Mouse (Mus musculus): ENCODE measurements around the gene Myom3. TPM values are rescaled to one million over a fixed set of nuclear protein-coding genes. Genes with fewer than 3 reads are reported as not detected.
A peak's percentile ranks its signal among the peaks of the same experiment; 100 is the strongest.
"Not testable (repeated sequence)": the region's sequence is repeated elsewhere in the genome, so short reads cannot be mapped to it uniquely, and the experiment has no call there.

Myom3 gene
- polyA plus RNA-seq (2012; fragmentation: generic; extraction: Trizol): 0.40 TPM
- long read RNA-seq, experiment 1, partial matches to known transcripts: 0 of 1 reads
- long read RNA-seq, experiment 1, other reads (novel, unspliced or antisense): 1 of 1 reads
- long read RNA-seq, experiment 2: 0 reads

DNA sequence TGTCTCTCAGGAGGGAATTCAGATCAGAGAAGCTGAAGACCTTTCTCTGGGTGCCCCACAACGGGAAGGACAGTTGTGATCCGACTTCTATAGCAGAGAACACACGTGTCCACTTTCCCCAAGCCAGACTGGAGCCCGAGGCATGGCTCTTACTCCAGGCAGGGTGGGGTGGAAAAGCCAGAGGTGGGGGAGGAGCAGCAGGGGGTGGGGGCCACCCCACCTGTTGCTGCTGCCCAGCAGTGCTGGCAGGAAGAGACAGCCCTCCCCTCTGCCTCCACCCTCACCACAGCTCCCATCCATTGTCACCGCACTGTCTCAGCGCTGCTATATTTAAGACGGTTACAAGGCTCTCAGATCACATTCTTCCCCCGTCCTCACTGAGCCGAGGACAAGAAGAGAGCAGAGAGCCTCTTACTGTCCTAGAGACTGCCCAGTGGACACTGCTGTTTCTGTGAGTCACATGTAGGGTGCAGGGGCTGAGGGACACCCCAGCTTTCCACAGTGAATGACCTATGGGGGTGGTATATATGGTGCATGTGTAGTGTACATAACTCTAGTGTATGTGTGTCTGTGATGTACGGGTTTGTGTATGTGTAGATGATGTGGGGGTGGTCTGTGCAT is at the start of gene Myom3:
Myom3 (plus strand) TSS at position 360 of the 621 bp plus-strand sequence.
- Histone ChIP-seq H3K36me3 (ENCODE audit: control insufficient read depth, insufficient read depth) (no peaks in the 10 kb centered on the region), H3K4me3 (ENCODE audit: insufficient read depth, poor library complexity, severe bottlenecking) (no peak within 1 kb of the TSS), H3K79me2 (ENCODE audit: control insufficient read depth, insufficient read depth) (no peaks in the 10 kb centered on the region), H3K79me3 (ENCODE audit: low read depth) (no peaks in the 10 kb centered on the region), H3K27me3 (ENCODE audit: control insufficient read depth, insufficient read depth, insufficient read length) (no peaks in the 10 kb centered on the region), H3ac (ENCODE audit: control insufficient read depth, insufficient read length, low read depth) (no peak within 1 kb of the TSS)
- TF ChIP-seq FOSL1 (IDR thresholded peaks at IDR 0.05; ENCODE audit: insufficient read depth, low read length, poor library complexity, severe bottlenecking): no peak
- no peak for TF ChIP-seq MAX (IDR thresholded peaks at IDR 0.05)
- no peak for TF ChIP-seq MYOD1 (IDR thresholded peaks at IDR 0.05; ENCODE audit: control insufficient read depth, insufficient read length, low read depth)
- TF ChIP-seq MYOG (IDR thresholded peaks at IDR 0.05; ENCODE audit: control insufficient read depth, extremely low read depth, insufficient read length): no peak
- no peak for TF ChIP-seq CEBPB (IDR thresholded peaks at IDR 0.05; ENCODE audit: low read depth)
- no peak for TF ChIP-seq USF1 (IDR thresholded peaks at IDR 0.05; ENCODE audit: low read depth)
- TF ChIP-seq CTCF (IDR thresholded peaks at IDR 0.05; ENCODE audit: control insufficient read depth, insufficient read depth, insufficient read length): no peak

GRCm38 (mm10) chr4:135710392-135710791 is 49.1 kb upstream of the Myom3 start:
- TF ChIP-seq MYOD1 (IDR thresholded peaks at IDR 0.05; ENCODE audit: control insufficient read depth, insufficient read length, low read depth) (no peak), FOSL1 (IDR thresholded peaks at IDR 0.05; ENCODE audit: insufficient read depth, low read length, poor library complexity, severe bottlenecking) (no peak), CTCF (IDR thresholded peaks at IDR 0.05; ENCODE audit: control insufficient read depth, insufficient read depth, insufficient read length) (no peak), USF1 (IDR thresholded peaks at IDR 0.05; ENCODE audit: low read depth) (no peak), CEBPB (IDR thresholded peaks at IDR 0.05; ENCODE audit: low read depth) (no peak)
- no peaks in the 10 kb centered on the region for H3K79me3 ChIP-seq (ENCODE audit: low read depth)

GRCm38 (mm10) chr4:135714776-135715175 is 44.7 kb upstream of the Myom3 start:
- TF ChIP-seq USF1 (IDR thresholded peaks at IDR 0.05; ENCODE audit: low read depth): no peak
- TF ChIP-seq MYOG (IDR thresholded peaks at IDR 0.05; ENCODE audit: control insufficient read depth, extremely low read depth, insufficient read length): no peak
- TF ChIP-seq FOSL1 (IDR thresholded peaks at IDR 0.05; ENCODE audit: insufficient read depth, low read length, poor library complexity, severe bottlenecking): peak; percentile 38
- no peaks in the 10 kb centered on the region for H3K79me3 ChIP-seq (ENCODE audit: low read depth)

More at GRCm38 (mm10) chr4:135710392-135710791, 49.1 kb upstream of the Myom3 start:
- Histone ChIP-seq H3K27me3 (ENCODE audit: control insufficient read depth, insufficient read depth, insufficient read length) (peaks cover 8% of the 10 kb centered on the region), H3K79me2 (ENCODE audit: control insufficient read depth, insufficient read depth) (no peaks in the 10 kb centered on the region), H3ac (ENCODE audit: control insufficient read depth, insufficient read length, low read depth) (no peak overlapping the region), H3K4me3 (ENCODE audit: insufficient read depth, poor library complexity, severe bottlenecking) (no peak overlapping the region), H3K36me3 (ENCODE audit: control insufficient read depth, insufficient read depth) (no peaks in the 10 kb centered on the region)

DNA sequence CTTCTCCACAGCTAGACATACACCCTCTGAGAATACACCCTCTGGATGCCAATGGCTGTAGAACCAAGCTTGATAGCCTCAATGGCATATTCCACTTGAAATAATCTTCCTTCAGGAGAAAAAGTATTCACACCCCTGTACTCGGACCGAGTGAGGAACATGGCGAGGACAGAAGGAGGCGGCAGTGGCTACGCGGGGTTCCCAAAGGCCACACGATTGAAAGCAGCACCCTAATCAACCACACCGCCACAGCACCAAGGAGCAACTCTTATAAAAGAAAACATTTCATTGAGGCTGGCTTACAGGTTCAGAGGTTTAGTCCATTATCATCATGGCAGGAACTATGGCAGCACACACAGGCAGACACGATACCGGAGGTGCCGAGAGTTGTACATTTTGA is 43.1 kb upstream of the Myom3 start:
- not testable (repeated sequence) for H3K79me2 ChIP-seq (ENCODE audit: control insufficient read depth, insufficient read depth); H3K79me3 ChIP-seq (ENCODE audit: low read depth); H3K36me3 ChIP-seq (ENCODE audit: control insufficient read depth, insufficient read depth); H3K4me3 ChIP-seq (ENCODE audit: insufficient read depth, poor library complexity, severe bottlenecking); H3K27me3 ChIP-seq (ENCODE audit: control insufficient read depth, insufficient read depth, insufficient read length); H3ac ChIP-seq (ENCODE audit: control insufficient read depth, insufficient read length, low read depth)

More at GRCm38 (mm10) chr4:135714776-135715175, 44.7 kb upstream of the Myom3 start:
- Histone ChIP-seq H3K36me3 (ENCODE audit: control insufficient read depth, insufficient read depth) (no peaks in the 10 kb centered on the region), H3K79me2 (ENCODE audit: control insufficient read depth, insufficient read depth) (no peaks in the 10 kb centered on the region), H3K27me3 (ENCODE audit: control insufficient read depth, insufficient read depth, insufficient read length) (no peaks in the 10 kb centered on the region), H3ac (ENCODE audit: control insufficient read depth, insufficient read length, low read depth) (no peak overlapping the region), H3K4me3 (ENCODE audit: insufficient read depth, poor library complexity, severe bottlenecking) (no peak overlapping the region)

DNA sequence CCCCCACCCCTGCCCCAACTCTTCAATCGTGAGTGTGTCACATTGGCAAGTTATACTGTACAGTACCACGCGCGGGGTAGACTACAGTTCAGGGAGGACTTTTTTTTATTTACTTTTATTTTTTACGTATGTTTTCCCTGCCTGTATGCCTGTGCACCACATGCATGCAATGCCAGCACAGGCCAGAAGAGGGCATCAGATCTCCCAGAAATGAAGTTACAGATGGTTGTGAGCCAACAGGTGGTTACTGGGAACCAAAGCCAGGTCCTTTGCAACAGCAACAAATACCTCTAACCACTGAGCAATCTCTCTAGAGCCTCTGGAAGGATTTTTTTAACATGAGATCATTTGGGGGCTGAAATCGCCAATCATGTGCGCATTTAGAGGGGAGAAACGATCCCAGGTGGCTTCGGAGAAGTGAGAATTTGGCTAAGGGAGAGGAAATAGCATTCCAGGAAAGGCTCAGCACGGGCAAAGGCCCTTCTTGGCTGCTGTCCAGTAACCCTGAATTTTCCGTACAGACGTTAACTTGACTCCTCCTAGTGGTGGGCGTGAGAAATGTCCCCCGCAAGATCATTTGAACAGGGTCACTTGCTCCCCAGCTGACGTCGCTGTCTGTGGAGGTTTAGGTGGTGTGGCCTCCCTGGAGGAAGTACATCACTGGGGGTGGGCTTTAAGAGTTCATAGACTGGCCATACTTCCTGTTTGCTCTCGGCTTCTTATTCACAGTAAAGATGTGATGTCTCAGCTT is 36.8 kb upstream of the Myom3 start:
- Histone ChIP-seq H3K79me3 (ENCODE audit: low read depth) (no peaks in the 10 kb centered on the region), H3K79me2 (ENCODE audit: control insufficient read depth, insufficient read depth) (no peaks in the 10 kb centered on the region), H3K4me3 (ENCODE audit: insufficient read depth, poor library complexity, severe bottlenecking) (no peak overlapping the region), H3ac (ENCODE audit: control insufficient read depth, insufficient read length, low read depth) (no peak overlapping the region), H3K27me3 (ENCODE audit: control insufficient read depth, insufficient read depth, insufficient read length) (peaks cover 3% of the 10 kb centered on the region), H3K36me3 (ENCODE audit: control insufficient read depth, insufficient read depth) (no peaks in the 10 kb centered on the region)
- TF ChIP-seq MYOG (IDR thresholded peaks at IDR 0.05; ENCODE audit: control insufficient read depth, extremely low read depth, insufficient read length): no peak
- no peak for TF ChIP-seq USF1 (IDR thresholded peaks at IDR 0.05; ENCODE audit: low read depth)
- TF ChIP-seq MYOD1 (IDR thresholded peaks at IDR 0.05; ENCODE audit: control insufficient read depth, insufficient read length, low read depth): no peak
- TF ChIP-seq MAX (IDR thresholded peaks at IDR 0.05): no peak
- TF ChIP-seq CEBPB (IDR thresholded peaks at IDR 0.05; ENCODE audit: low read depth): no peak
- no peak for TF ChIP-seq FOSL1 (IDR thresholded peaks at IDR 0.05; ENCODE audit: insufficient read depth, low read length, poor library complexity, severe bottlenecking)
- no peak for TF ChIP-seq CTCF (IDR thresholded peaks at IDR 0.05; ENCODE audit: control insufficient read depth, insufficient read depth, insufficient read length)

GRCm38 (mm10) chr4:135726416-135726815 is 33.1 kb upstream of the Myom3 start:
- Histone ChIP-seq H3K79me3 (ENCODE audit: low read depth) (no peaks in the 10 kb centered on the region), H3K4me3 (ENCODE audit: insufficient read depth, poor library complexity, severe bottlenecking) (no peak overlapping the region), H3K36me3 (ENCODE audit: control insufficient read depth, insufficient read depth) (no peaks in the 10 kb centered on the region), H3K27me3 (ENCODE audit: control insufficient read depth, insufficient read depth, insufficient read length) (peaks cover 3% of the 10 kb centered on the region), H3K79me2 (ENCODE audit: control insufficient read depth, insufficient read depth) (no peaks in the 10 kb centered on the region), H3ac (ENCODE audit: control insufficient read depth, insufficient read length, low read depth) (no peak overlapping the region)
- no peak for TF ChIP-seq MAX (IDR thresholded peaks at IDR 0.05)
- TF ChIP-seq CEBPB (IDR thresholded peaks at IDR 0.05; ENCODE audit: low read depth): no peak
- no peak for TF ChIP-seq MYOD1 (IDR thresholded peaks at IDR 0.05; ENCODE audit: control insufficient read depth, insufficient read length, low read depth)
- TF ChIP-seq CTCF (IDR thresholded peaks at IDR 0.05; ENCODE audit: control insufficient read depth, insufficient read depth, insufficient read length): no peak
- no peak for TF ChIP-seq FOSL1 (IDR thresholded peaks at IDR 0.05; ENCODE audit: insufficient read depth, low read length, poor library complexity, severe bottlenecking)
- TF ChIP-seq MYOG (IDR thresholded peaks at IDR 0.05; ENCODE audit: control insufficient read depth, extremely low read depth, insufficient read length): no peak
- no peak for TF ChIP-seq USF1 (IDR thresholded peaks at IDR 0.05; ENCODE audit: low read depth)

Data from C2C12 (cell line).